Mouse (Mus musculus): ENCODE data around the gene Dad1.
A peak's percentile ranks its signal among the peaks of the same experiment; 100 is the strongest.

The Dad1 gene

GRCm38 (mm10) chr14:54253741-54254291 is at the start of gene Dad1, which contains the start of gene Abhd4:
Gene Dad1, minus strand, starts transcription at chr14:54254104.
Gene Abhd4, plus strand, starts transcription at chr14:54254188.
- peak; percentile 97 for DNase-seq

GRCm38 (mm10) chr14:54300676-54301075 is 46.8 kb upstream of the Dad1 start:
- no peak for DNase-seq

- no peak for DNase-seq
These were observed 46.2 kb upstream of the Dad1 start for GRCm38 (mm10) chr14:54300136-54300535.

- no peak for DNase-seq
These were observed 30.9 kb upstream of the Dad1 start, which contains the start of gene Olfr49 for GRCm38 (mm10) chr14:54284839-54285238. Gene Olfr49, minus strand, starts transcription at chr14:54284939.

- no peak for DNase-seq
These were observed 22.5 kb upstream of the Dad1 start for GRCm38 (mm10) chr14:54276446-54276845.

GRCm38 (mm10) chr14:54272696-54273095 is 18.8 kb upstream of the Dad1 start:
- no peak for DNase-seq

- no peak for DNase-seq
These were observed 18.2 kb upstream of the Dad1 start for GRCm38 (mm10) chr14:54271976-54272606.

- no peak for DNase-seq
These were observed 16.5 kb upstream of the Dad1 start for GRCm38 (mm10) chr14:54270413-54270812.

GRCm38 (mm10) chr14:54269566-54269965 is 15.7 kb upstream of the Dad1 start:
- DNase-seq = no peak

- DNase-seq = no peak
These were observed 14.1 kb upstream of the Dad1 start for GRCm38 (mm10) chr14:54267966-54268365.

- DNase-seq = no peak
These were observed 12.0 kb upstream of the Dad1 start for GRCm38 (mm10) chr14:54265951-54266350.

GRCm38 (mm10) chr14:54265093-54265492 is 11.2 kb upstream of the Dad1 start:
- no peak for DNase-seq

GRCm38 (mm10) chr14:54264231-54264630 is 10.3 kb upstream of the Dad1 start:
- no peak for DNase-seq

GRCm38 (mm10) chr14:54263099-54263498 is 9.2 kb upstream of the Dad1 start:
- DNase-seq = no peak

GRCm38 (mm10) chr14:54262622-54263021 is 8.7 kb upstream of the Dad1 start:
- no peak for DNase-seq

GRCm38 (mm10) chr14:54261386-54261785 is 7.5 kb upstream of the Dad1 start:
- no peak for DNase-seq

- DNase-seq = no peak
These were observed 6.3 kb upstream of the Dad1 start for GRCm38 (mm10) chr14:54260196-54260595.

GRCm38 (mm10) chr14:54259722-54260085 is 5.8 kb upstream of the Dad1 start:
- no peak for DNase-seq

GRCm38 (mm10) chr14:54259003-54259721 is 5.3 kb upstream of the Dad1 start:
- peak; percentile 94 for DNase-seq

GRCm38 (mm10) chr14:54258131-54258670 is 4.3 kb upstream of the Dad1 start:
- no peak for DNase-seq

GRCm38 (mm10) chr14:54254670-54255202 is 832 bp upstream of the Dad1 start:
- DNase-seq = no peak

- no peak for DNase-seq
These were observed 3.8 kb downstream of the Dad1 start for GRCm38 (mm10) chr14:54250122-54250521.

- DNase-seq = no peak
These were observed 4.6 kb downstream of the Dad1 start for GRCm38 (mm10) chr14:54249326-54249725.

GRCm38 (mm10) chr14:54246232-54246631 is 7.7 kb downstream of the Dad1 start:
- no peak for DNase-seq
